Mouse (Mus musculus) liver, adult 2 months (tissue): ENCODE measurements around the gene Pmvk. TPM values are rescaled to one million over a fixed set of nuclear protein-coding genes. Genes with fewer than 3 reads are reported as not detected.

Source experiments
- DNase-seq: peaks from one replicate; pipeline ENCODE4 v3.0.0-alpha.2; 2011; ENCODE audit warnings: low read depth, low spot score; ENCODE audit errors: extremely low read depth
- H3K27ac ChIP-seq: fragments of 200-500 bp; replicated peaks from 2 replicates; pipeline ENCODE4 v1.5.1; 2012; ENCODE audit warnings: low read depth, mild to moderate bottlenecking, control low read depth, inconsistent platforms, low read length; ENCODE audit not compliant: insufficient read depth
- H3K27me3 ChIP-seq: fragments of 200-500 bp; 2 replicates; pipeline ENCODE4 v1.6.1; 2012; ENCODE audit warnings: mild to moderate bottlenecking, moderate library complexity, low read length, inconsistent platforms; ENCODE audit not compliant: control insufficient read depth, insufficient read depth
- H3K36me3 ChIP-seq: fragments of 200-500 bp; 2 replicates; pipeline ENCODE4 v1.6.1; 2012; ENCODE audit warnings: low read length, inconsistent platforms; ENCODE audit not compliant: control insufficient read depth, insufficient read depth
- H3K4me1 ChIP-seq: fragments of 200-500 bp; 2 replicates; pipeline ENCODE4 v1.6.1; 2011; ENCODE audit warnings: low read length; ENCODE audit not compliant: control insufficient read depth, insufficient read depth
- H3K4me3 ChIP-seq: fragments of 200-500 bp; 2 replicates; pipeline ENCODE4 v1.5.1; 2011; ENCODE audit warnings: low read depth, mild to moderate bottlenecking, control low read depth, low read length, moderate library complexity; ENCODE audit not compliant: insufficient read depth
- H3K79me2 ChIP-seq: fragments of 200-500 bp; 2 replicates; pipeline ENCODE4 v1.6.1; 2012; ENCODE audit warnings: inconsistent platforms, mild to moderate bottlenecking, low read length, moderate library complexity; ENCODE audit not compliant: control insufficient read depth, insufficient read depth
- H3K9ac ChIP-seq: fragments of 200-500 bp; 2 replicates; pipeline ENCODE4 v1.6.1; 2012; ENCODE audit warnings: low read depth, mild to moderate bottlenecking, control low read depth, inconsistent platforms, low read length
- CTCF ChIP-seq: fragments of 200-500 bp; IDR thresholded peaks from 2 replicates; pipeline ENCODE4 v1.5.1; 2011; ENCODE audit warnings: low read depth, low read length, control low read depth
- POLR2A ChIP-seq: fragments of 200-500 bp; IDR thresholded peaks from 2 replicates; pipeline ENCODE4 v1.6.1; 2011; ENCODE audit warnings: low read length, control low read depth; ENCODE audit not compliant: insufficient read depth; ENCODE audit errors: extremely low read depth
- WGBS: fragments of 180-500 bp; shearing (Covaris S2); methylation state at CpG from one replicate; pipeline ENCODE4 v1.1.7; 2018; 5-methylcytosine and 5-hydroxymethylcytosine counted together
- polyA plus RNA-seq: library from polyadenylated mRNA; depleted of rRNA; stranded (reverse); fragments of >200 nt; gene quantifications from 2 replicates; pipeline ENCODE4 v1.2.3, GENCODE M21; 2012; rRNA removed
- total RNA-seq: library from RNA; depleted of rRNA; stranded (reverse); fragments of >200 nt; gene quantifications from 2 replicates; pipeline ENCODE4 v1.2.3, GENCODE M21; 2014; rRNA removed

The Pmvk gene
- total RNA-seq (79.5 and 112 TPM in 2 replicates), polyA plus RNA-seq (82.1 and 108 TPM in 2 replicates)

DNA sequence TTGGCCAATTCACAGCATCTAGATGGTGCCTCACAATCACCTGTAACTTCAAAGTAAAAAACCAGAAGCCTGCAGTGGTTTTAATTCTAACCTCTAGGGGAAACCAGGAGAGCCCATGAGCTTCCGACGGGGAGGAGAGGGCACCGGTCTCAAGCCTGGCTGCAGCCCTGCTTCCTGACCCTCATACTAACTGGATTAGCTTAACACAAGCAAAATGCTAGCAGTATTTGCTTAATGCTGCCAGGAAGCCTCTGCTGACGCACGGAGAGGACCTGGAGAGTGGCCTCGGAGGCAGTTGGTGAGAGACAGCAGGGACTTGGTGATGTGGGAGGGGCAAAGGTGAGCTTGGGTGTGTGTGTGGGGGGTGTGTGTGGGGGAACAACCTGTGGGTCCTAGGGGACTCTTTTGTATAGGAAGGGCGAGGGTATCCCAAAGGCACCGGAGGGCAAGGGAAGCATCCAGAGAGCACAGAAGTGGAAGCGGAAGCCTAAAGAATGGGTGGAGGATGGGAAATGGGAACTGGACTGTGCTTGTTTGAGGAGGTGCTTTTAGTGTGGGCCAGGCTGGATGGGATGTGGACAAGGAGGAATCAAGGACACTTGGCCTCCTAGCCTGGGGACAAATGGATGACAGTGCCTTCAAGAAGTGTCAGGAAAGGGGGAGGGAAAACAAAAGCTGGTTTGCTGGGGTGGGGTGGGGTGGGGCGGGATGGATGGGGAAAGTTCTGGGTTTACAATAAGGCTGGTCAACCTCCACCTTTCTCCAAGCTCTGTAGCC lies at the start of gene Pmvk:
Pmvk (plus strand) TSS at position 141 of the 777 bp plus-strand sequence.
- Histone ChIP-seq H3K27ac (no peak within 1 kb of the TSS), H3K4me1 (peaks cover 5% of the 10 kb centered on the region; the same call in 1 of the 2 replicates), H3K79me2 (no peaks in the 10 kb centered on the region), H3K9ac (no peak within 1 kb of the TSS), H3K27me3 (no peaks in the 10 kb centered on the region), H3K4me3 (no peak within 1 kb of the TSS), H3K36me3 (no peaks in the 10 kb centered on the region)
- no peak for TF ChIP-seq POLR2A
- TF ChIP-seq CTCF = no peak
- DNase-seq = no peak
- WGBS = 73% methylated on average over 10 of the region's 10 CpGs

DNA sequence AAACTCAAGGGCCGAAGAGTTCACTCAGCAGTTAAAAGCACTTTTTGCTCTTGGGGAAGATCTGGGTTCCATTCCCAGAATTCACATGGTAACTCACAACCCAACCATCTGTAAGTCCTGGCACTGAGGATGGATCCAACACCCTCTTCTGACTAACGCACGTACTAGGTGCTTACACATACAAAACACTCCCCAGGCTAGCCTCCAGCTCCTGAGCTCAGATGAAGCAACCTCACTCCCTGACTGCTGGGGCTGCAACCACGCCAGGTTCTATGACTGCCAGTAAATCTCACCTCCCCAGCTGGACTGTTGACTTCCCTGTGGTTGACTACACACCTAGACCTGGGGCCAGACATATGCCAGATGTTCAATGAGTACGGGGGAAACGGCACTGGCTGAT lies 47.5 kb upstream of the Pmvk start:
- no peak overlapping the region for H3K4me3 ChIP-seq
- DNase-seq = peak; percentile 91
- H3K4me1 ChIP-seq = peaks cover 24% of the 10 kb centered on the region
- WGBS = 35% methylated on average over 6 of the region's 6 CpGs
- TF ChIP-seq POLR2A (no peak), CTCF (no peak)
- H3K36me3 ChIP-seq = peaks cover 10% of the 10 kb centered on the region; the same call in 1 of the 2 replicates
- peaks cover 5% of the 10 kb centered on the region; the same call in 1 of the 2 replicates for H3K79me2 ChIP-seq
- H3K27ac ChIP-seq = peak overlapping the region; percentile 55
- no peaks in the 10 kb centered on the region for H3K27me3 ChIP-seq
- no peak overlapping the region for H3K9ac ChIP-seq

DNA sequence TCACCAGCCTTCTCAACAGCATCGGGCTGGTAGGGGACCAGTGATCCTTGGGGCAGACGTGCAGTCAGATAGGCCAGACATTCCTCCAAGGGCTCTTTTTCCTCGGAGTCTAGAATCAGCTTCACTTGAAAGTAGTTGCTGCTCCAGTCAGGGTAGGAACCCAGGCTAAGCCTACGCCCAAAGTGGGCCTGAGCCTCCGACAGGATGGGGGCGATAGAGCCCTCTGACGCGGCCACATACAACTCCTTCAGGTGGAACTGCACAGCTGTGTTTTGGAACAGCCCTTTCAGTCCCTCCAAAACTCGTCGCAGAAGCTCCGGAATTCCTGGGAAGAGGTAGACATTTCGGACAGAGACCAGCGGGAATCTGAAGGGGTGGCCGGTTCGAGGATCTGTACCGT lies 45.9 kb upstream of the Pmvk start:
- peaks cover 7% of the 10 kb centered on the region; the same call in 1 of the 2 replicates for H3K36me3 ChIP-seq
- no peak overlapping the region for H3K9ac ChIP-seq
- TF ChIP-seq POLR2A = no peak
- TF ChIP-seq CTCF = no peak
- H3K27ac ChIP-seq = no peak overlapping the region
- peaks cover 24% of the 10 kb centered on the region for H3K4me1 ChIP-seq
- no peaks in the 10 kb centered on the region for H3K27me3 ChIP-seq
- H3K4me3 ChIP-seq = no peak overlapping the region
- no peak for DNase-seq
- peaks cover 5% of the 10 kb centered on the region; the same call in 1 of the 2 replicates for H3K79me2 ChIP-seq
- WGBS = 81% methylated on average over 16 of the region's 16 CpGs

DNA sequence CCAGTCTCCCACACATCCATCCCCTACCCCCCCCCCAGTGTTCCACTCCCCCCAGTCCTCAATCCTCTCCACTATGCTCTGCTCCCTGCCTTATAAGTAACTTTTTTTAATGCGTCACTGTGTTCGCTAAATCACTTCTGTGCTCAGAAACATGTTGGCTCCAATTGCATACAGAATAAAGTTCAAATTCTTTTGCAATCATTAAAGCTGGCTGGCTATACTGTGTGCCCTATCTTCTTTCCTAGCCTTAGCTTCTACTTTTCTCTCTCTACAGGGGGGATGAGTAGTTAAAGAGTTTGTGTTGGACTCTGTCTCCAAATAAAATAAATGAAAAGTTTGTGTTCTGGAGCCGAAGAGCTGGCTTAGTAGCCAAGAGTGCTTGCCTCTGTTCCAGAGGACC lies 44.6 kb upstream of the Pmvk start:
- DNase-seq = peak; percentile 89
- H3K36me3 ChIP-seq = peaks cover 5% of the 10 kb centered on the region; the same call in 1 of the 2 replicates

DNA sequence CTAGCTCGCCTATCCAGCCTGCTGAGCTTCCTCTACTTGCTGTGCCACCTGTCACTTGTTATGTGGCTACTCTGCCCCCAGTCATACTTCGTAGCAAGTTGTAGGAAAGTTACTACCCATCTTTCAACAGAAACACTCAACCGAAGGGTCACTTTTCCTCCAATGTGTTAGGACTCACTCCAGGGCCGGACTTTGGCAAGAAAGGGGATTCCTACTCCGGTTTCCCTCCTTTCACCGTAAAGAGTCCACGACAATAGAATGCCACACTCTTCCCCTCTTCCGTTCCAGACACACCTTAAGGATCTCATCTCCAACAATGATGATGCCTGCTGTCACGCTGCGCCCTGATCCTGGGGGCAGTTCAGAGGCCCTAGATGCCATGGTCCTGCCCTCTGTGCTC lies 43.5 kb upstream of the Pmvk start:
- DNase-seq = peak; percentile 54
- no peaks in the 10 kb centered on the region for H3K27me3 ChIP-seq
- peaks cover 4% of the 10 kb centered on the region for H3K36me3 ChIP-seq
- H3K27ac ChIP-seq = peak overlapping the region; percentile 93
- peak overlapping the region; percentile 83 for H3K9ac ChIP-seq
- H3K79me2 ChIP-seq = peaks cover 4% of the 10 kb centered on the region; the same call in 1 of the 2 replicates
- H3K4me3 ChIP-seq = peak overlapping the region; percentile 69
- TF ChIP-seq CTCF (no peak), POLR2A (no peak)
- WGBS = 34% methylated on average over 10 of the region's 10 CpGs
- H3K4me1 ChIP-seq = peaks cover 22% of the 10 kb centered on the region

More for the DNA sequence above, 44.6 kb upstream of the Pmvk start:
- H3K27ac ChIP-seq = peak overlapping the region; percentile 93
- 37% methylated on average over 3 of the region's 3 CpGs for WGBS
- H3K9ac ChIP-seq = peak overlapping the region; percentile 57
- H3K27me3 ChIP-seq = no peaks in the 10 kb centered on the region
- no peak for TF ChIP-seq POLR2A
- no peak for TF ChIP-seq CTCF
- H3K4me3 ChIP-seq = no peak overlapping the region
- peaks cover 3% of the 10 kb centered on the region; the same call in 1 of the 2 replicates for H3K79me2 ChIP-seq
- H3K4me1 ChIP-seq = peaks cover 24% of the 10 kb centered on the region
